Mouse (Mus musculus) testis, adult 2 months (tissue): ENCODE results near the gene Mfsd4a. TPM values are rescaled to one million over a fixed set of nuclear protein-coding genes. Genes with fewer than 3 reads are reported as not detected.

Experiments
- H3K27ac ChIP-seq: fragments of 200-500 bp; 2 replicates; pipeline ENCODE4 v1.5.1; 2012; ENCODE audit warnings: low read depth, low read length; ENCODE audit not compliant: control insufficient read depth, insufficient read depth
- H3K27me3 ChIP-seq: fragments of 200-500 bp; 2 replicates; pipeline ENCODE4 v1.6.1; 2012; ENCODE audit warnings: mild to moderate bottlenecking, low read length, moderate library complexity; ENCODE audit not compliant: control insufficient read depth, insufficient read depth
- H3K36me3 ChIP-seq: fragments of 200-500 bp; 2 replicates; pipeline ENCODE4 v1.6.1; 2012; ENCODE audit warnings: mild to moderate bottlenecking, low read length; ENCODE audit not compliant: control insufficient read depth, insufficient read depth
- H3K4me1 ChIP-seq: fragments of 200-500 bp; 2 replicates; pipeline ENCODE4 v1.6.1; 2012; ENCODE audit warnings: low read length; ENCODE audit not compliant: control insufficient read depth, insufficient read depth
- H3K4me3 ChIP-seq: fragments of 200-500 bp; 2 replicates; pipeline ENCODE4 v1.5.1; 2012; ENCODE audit warnings: low read depth, mild to moderate bottlenecking, low read length, moderate library complexity, mixed read lengths; ENCODE audit not compliant: control insufficient read depth
- CTCF ChIP-seq: fragments of 200-500 bp; IDR thresholded peaks from 2 replicates; pipeline ENCODE4 v1.5.1; 2012; ENCODE audit warnings: low read depth, mild to moderate bottlenecking, inconsistent platforms, low read length, moderate library complexity; ENCODE audit not compliant: control insufficient read depth, insufficient read depth, insufficient replicate concordance
- POLR2A ChIP-seq: fragments of 200-500 bp; IDR thresholded peaks from 2 replicates; pipeline ENCODE4 v1.6.1; 2012; ENCODE audit warnings: low read depth, mild to moderate bottlenecking, inconsistent platforms, low read length, moderate library complexity; ENCODE audit not compliant: control insufficient read depth
- polyA plus RNA-seq: library from polyadenylated mRNA; depleted of rRNA; stranded (reverse); fragments of >200 nt; gene quantifications from 2 replicates; pipeline ENCODE4 v1.2.3, GENCODE M21; 2012

The Mfsd4a gene
- polyA plus RNA-seq, 1 experiment: 0.31 TPM

- Histone ChIP-seq H3K27ac (no peak overlapping the region), H3K36me3 (no peaks in the 10 kb centered on the region), H3K4me1 (no peaks in the 10 kb centered on the region; the same call in 1 of the 2 replicates), H3K27me3 (no peaks in the 10 kb centered on the region), H3K4me3 (no peak overlapping the region)
- TF ChIP-seq CTCF (no peak), POLR2A (no peak)
Observed at GRCm38 (mm10) chr1:132001880-132002330, 66.0 kb downstream of the Mfsd4a start.

- no peaks in the 10 kb centered on the region for H3K36me3 ChIP-seq
- no peaks in the 10 kb centered on the region for H3K4me1 ChIP-seq
- no peak overlapping the region for H3K27ac ChIP-seq
- TF ChIP-seq CTCF: no peak
- no peak for TF ChIP-seq POLR2A
- H3K27me3 ChIP-seq: no peaks in the 10 kb centered on the region
- H3K4me3 ChIP-seq: no peak overlapping the region
Observed at GRCm38 (mm10) chr1:132000506-132000905, 67.4 kb downstream of the Mfsd4a start.

GRCm38 (mm10) chr1:131995062-131995461 is 72.8 kb downstream of the Mfsd4a start:
- Histone ChIP-seq H3K27ac (no peak overlapping the region), H3K4me1 (no peaks in the 10 kb centered on the region; the same call in 1 of the 2 replicates), H3K27me3 (no peaks in the 10 kb centered on the region), H3K36me3 (no peaks in the 10 kb centered on the region), H3K4me3 (no peak overlapping the region)
- TF ChIP-seq POLR2A: no peak
- TF ChIP-seq CTCF: no peak

- H3K27me3 ChIP-seq: no peaks in the 10 kb centered on the region
- H3K27ac ChIP-seq: no peak overlapping the region
- H3K4me1 ChIP-seq: no peaks in the 10 kb centered on the region; the same call in 1 of the 2 replicates
- no peaks in the 10 kb centered on the region for H3K36me3 ChIP-seq
- H3K4me3 ChIP-seq: no peak overlapping the region
- TF ChIP-seq POLR2A (no peak), CTCF (no peak)
Observed at GRCm38 (mm10) chr1:131993169-131994040, 74.5 kb downstream of the Mfsd4a start.

GRCm38 (mm10) chr1:131992561-131993001 is 75.3 kb downstream of the Mfsd4a start:
- no peak overlapping the region for H3K4me3 ChIP-seq
- no peaks in the 10 kb centered on the region for H3K36me3 ChIP-seq
- H3K4me1 ChIP-seq: no peaks in the 10 kb centered on the region; the same call in 1 of the 2 replicates
- TF ChIP-seq CTCF (no peak), POLR2A (no peak)
- peak overlapping the region; percentile 73 for H3K27ac ChIP-seq
- no peaks in the 10 kb centered on the region for H3K27me3 ChIP-seq

GRCm38 (mm10) chr1:131990083-131990760 is 77.6 kb downstream of the Mfsd4a start:
- Histone ChIP-seq H3K27me3 (no peaks in the 10 kb centered on the region), H3K36me3 (no peaks in the 10 kb centered on the region), H3K27ac (no peak overlapping the region), H3K4me3 (no peak overlapping the region), H3K4me1 (no peaks in the 10 kb centered on the region; the same call in 1 of the 2 replicates)
- no peak for TF ChIP-seq POLR2A
- no peak for TF ChIP-seq CTCF

- TF ChIP-seq POLR2A (no peak), CTCF (no peak)
- no peaks in the 10 kb centered on the region for H3K36me3 ChIP-seq
Observed at GRCm38 (mm10) chr1:131989476-131989875, 78.4 kb downstream of the Mfsd4a start.

More at GRCm38 (mm10) chr1:131989476-131989875, 78.4 kb downstream of the Mfsd4a start:
- Histone ChIP-seq H3K4me3 (no peak overlapping the region), H3K4me1 (no peaks in the 10 kb centered on the region; the same call in 1 of the 2 replicates), H3K27ac (no peak overlapping the region), H3K27me3 (no peaks in the 10 kb centered on the region)
